Mouse (Mus musculus): ENCODE data around the gene Stx8. TPM values are rescaled to one million over a fixed set of nuclear protein-coding genes. Genes with fewer than 3 reads are reported as not detected.

Stx8 gene
- polyA plus RNA-seq, 1 experiment = 15.9 TPM

- Histone ChIP-seq H3K79me2 (ENCODE audit: control insufficient read depth, insufficient read depth) (no peaks in the 10 kb centered on the region), H3K36me3 (ENCODE audit: control insufficient read depth, insufficient read depth) (peaks cover 5% of the 10 kb centered on the region), H3K27me3 (ENCODE audit: control insufficient read depth, insufficient read depth, insufficient read length) (no peaks in the 10 kb centered on the region), H3K4me3 (ENCODE audit: insufficient read depth, poor library complexity, severe bottlenecking) (no peak overlapping the region), H3ac (ENCODE audit: control insufficient read depth, insufficient read length, low read depth) (no peak overlapping the region), H3K79me3 (ENCODE audit: low read depth) (no peaks in the 10 kb centered on the region)
- TF ChIP-seq USF1 (IDR thresholded peaks at IDR 0.05; ENCODE audit: low read depth) (no peak), MAX (IDR thresholded peaks at IDR 0.05) (no peak), MYOG (IDR thresholded peaks at IDR 0.05; ENCODE audit: control insufficient read depth, extremely low read depth, insufficient read length) (no peak), CTCF (IDR thresholded peaks at IDR 0.05; ENCODE audit: control insufficient read depth, insufficient read depth, insufficient read length) (no peak)
These were observed 250.0 kb downstream of the Stx8 start for GRCm38 (mm10) chr11:68216041-68216440.

- no peaks in the 10 kb centered on the region for H3K79me2 ChIP-seq (ENCODE audit: control insufficient read depth, insufficient read depth)
- no peak overlapping the region for H3K4me3 ChIP-seq (ENCODE audit: insufficient read depth, poor library complexity, severe bottlenecking)
- H3K36me3 ChIP-seq (ENCODE audit: control insufficient read depth, insufficient read depth) = peaks cover 6% of the 10 kb centered on the region
- no peak overlapping the region for H3ac ChIP-seq (ENCODE audit: control insufficient read depth, insufficient read length, low read depth)
- H3K27me3 ChIP-seq (ENCODE audit: control insufficient read depth, insufficient read depth, insufficient read length) = no peaks in the 10 kb centered on the region
- TF ChIP-seq USF1 (IDR thresholded peaks at IDR 0.05; ENCODE audit: low read depth) (no peak), FOSL1 (IDR thresholded peaks at IDR 0.05; ENCODE audit: insufficient read depth, low read length, poor library complexity, severe bottlenecking) (peak; percentile 19), CEBPB (IDR thresholded peaks at IDR 0.05; ENCODE audit: low read depth) (no peak), MYOG (IDR thresholded peaks at IDR 0.05; ENCODE audit: control insufficient read depth, extremely low read depth, insufficient read length) (no peak), CTCF (IDR thresholded peaks at IDR 0.05; ENCODE audit: control insufficient read depth, insufficient read depth, insufficient read length) (no peak), MYOD1 (IDR thresholded peaks at IDR 0.05; ENCODE audit: control insufficient read depth, insufficient read length, low read depth) (peak; percentile 93), MAX (IDR thresholded peaks at IDR 0.05) (peak; percentile 99)
- H3K79me3 ChIP-seq (ENCODE audit: low read depth) = no peaks in the 10 kb centered on the region
These were observed 254.7 kb downstream of the Stx8 start for GRCm38 (mm10) chr11:68220733-68221132.

- H3K27me3 ChIP-seq (ENCODE audit: control insufficient read depth, insufficient read depth, insufficient read length) = no peaks in the 10 kb centered on the region
- no peak overlapping the region for H3ac ChIP-seq (ENCODE audit: control insufficient read depth, insufficient read length, low read depth)
- H3K79me3 ChIP-seq (ENCODE audit: low read depth) = no peaks in the 10 kb centered on the region
- TF ChIP-seq MAX (IDR thresholded peaks at IDR 0.05) = peak; percentile 12
- no peak for TF ChIP-seq MYOG (IDR thresholded peaks at IDR 0.05; ENCODE audit: control insufficient read depth, extremely low read depth, insufficient read length)
- H3K79me2 ChIP-seq (ENCODE audit: control insufficient read depth, insufficient read depth) = no peaks in the 10 kb centered on the region
- H3K36me3 ChIP-seq (ENCODE audit: control insufficient read depth, insufficient read depth) = peaks cover 14% of the 10 kb centered on the region
- no peak overlapping the region for H3K4me3 ChIP-seq (ENCODE audit: insufficient read depth, poor library complexity, severe bottlenecking)
These were observed 256.2 kb downstream of the Stx8 start for GRCm38 (mm10) chr11:68222209-68222608.

GRCm38 (mm10) chr11:68223143-68223542, 257.1 kb downstream of the Stx8 start:
- no peaks in the 10 kb centered on the region for H3K79me2 ChIP-seq (ENCODE audit: control insufficient read depth, insufficient read depth)
- peaks cover 14% of the 10 kb centered on the region for H3K36me3 ChIP-seq (ENCODE audit: control insufficient read depth, insufficient read depth)
- no peak overlapping the region for H3K4me3 ChIP-seq (ENCODE audit: insufficient read depth, poor library complexity, severe bottlenecking)
- no peaks in the 10 kb centered on the region for H3K27me3 ChIP-seq (ENCODE audit: control insufficient read depth, insufficient read depth, insufficient read length)
- TF ChIP-seq MAX (IDR thresholded peaks at IDR 0.05) (no peak), MYOG (IDR thresholded peaks at IDR 0.05; ENCODE audit: control insufficient read depth, extremely low read depth, insufficient read length) (no peak), FOSL1 (IDR thresholded peaks at IDR 0.05; ENCODE audit: insufficient read depth, low read length, poor library complexity, severe bottlenecking) (no peak), CEBPB (IDR thresholded peaks at IDR 0.05; ENCODE audit: low read depth) (no peak), USF1 (IDR thresholded peaks at IDR 0.05; ENCODE audit: low read depth) (no peak), CTCF (IDR thresholded peaks at IDR 0.05; ENCODE audit: control insufficient read depth, insufficient read depth, insufficient read length) (no peak), MYOD1 (IDR thresholded peaks at IDR 0.05; ENCODE audit: control insufficient read depth, insufficient read length, low read depth) (no peak)
- no peaks in the 10 kb centered on the region for H3K79me3 ChIP-seq (ENCODE audit: low read depth)
- H3ac ChIP-seq (ENCODE audit: control insufficient read depth, insufficient read length, low read depth) = no peak overlapping the region

GRCm38 (mm10) chr11:68226654-68227057, 260.7 kb downstream of the Stx8 start:
- Histone ChIP-seq H3ac (ENCODE audit: control insufficient read depth, insufficient read length, low read depth) (no peak overlapping the region), H3K79me2 (ENCODE audit: control insufficient read depth, insufficient read depth) (no peaks in the 10 kb centered on the region), H3K79me3 (ENCODE audit: low read depth) (no peaks in the 10 kb centered on the region), H3K4me3 (ENCODE audit: insufficient read depth, poor library complexity, severe bottlenecking) (no peak overlapping the region), H3K36me3 (ENCODE audit: control insufficient read depth, insufficient read depth) (peaks cover 14% of the 10 kb centered on the region), H3K27me3 (ENCODE audit: control insufficient read depth, insufficient read depth, insufficient read length) (no peaks in the 10 kb centered on the region)
- TF ChIP-seq MAX (IDR thresholded peaks at IDR 0.05) (no peak), CTCF (IDR thresholded peaks at IDR 0.05; ENCODE audit: control insufficient read depth, insufficient read depth, insufficient read length) (no peak), MYOD1 (IDR thresholded peaks at IDR 0.05; ENCODE audit: control insufficient read depth, insufficient read length, low read depth) (no peak), CEBPB (IDR thresholded peaks at IDR 0.05; ENCODE audit: low read depth) (no peak)

GRCm38 (mm10) chr11:68227837-68228236, 261.8 kb downstream of the Stx8 start:
- H3K4me3 ChIP-seq (ENCODE audit: insufficient read depth, poor library complexity, severe bottlenecking) = no peak overlapping the region
- no peak for TF ChIP-seq MAX (IDR thresholded peaks at IDR 0.05)
- TF ChIP-seq CEBPB (IDR thresholded peaks at IDR 0.05; ENCODE audit: low read depth) = no peak
- TF ChIP-seq MYOD1 (IDR thresholded peaks at IDR 0.05; ENCODE audit: control insufficient read depth, insufficient read length, low read depth) = no peak
- TF ChIP-seq USF1 (IDR thresholded peaks at IDR 0.05; ENCODE audit: low read depth) = no peak
- no peak for TF ChIP-seq CTCF (IDR thresholded peaks at IDR 0.05; ENCODE audit: control insufficient read depth, insufficient read depth, insufficient read length)
- no peak for TF ChIP-seq MYOG (IDR thresholded peaks at IDR 0.05; ENCODE audit: control insufficient read depth, extremely low read depth, insufficient read length)
- TF ChIP-seq FOSL1 (IDR thresholded peaks at IDR 0.05; ENCODE audit: insufficient read depth, low read length, poor library complexity, severe bottlenecking) = no peak
- H3K27me3 ChIP-seq (ENCODE audit: control insufficient read depth, insufficient read depth, insufficient read length) = no peaks in the 10 kb centered on the region
- H3ac ChIP-seq (ENCODE audit: control insufficient read depth, insufficient read length, low read depth) = no peak overlapping the region
- H3K79me2 ChIP-seq (ENCODE audit: control insufficient read depth, insufficient read depth) = no peaks in the 10 kb centered on the region
- no peaks in the 10 kb centered on the region for H3K79me3 ChIP-seq (ENCODE audit: low read depth)
- H3K36me3 ChIP-seq (ENCODE audit: control insufficient read depth, insufficient read depth) = peaks cover 14% of the 10 kb centered on the region
